Mouse (Mus musculus): Measurements from ENCODE around the gene Pgc. TPM values are rescaled to one million over a fixed set of nuclear protein-coding genes. Genes with fewer than 3 reads are reported as not detected.

The Pgc gene
- total RNA-seq, 2 experiments from 2014 or later = not detected

- DNase-seq (ENCODE audit: low spot score in 2 of 2) = no peak
Measured at GRCm38 (mm10) chr17:47767456-47768141, 41.0 kb downstream of the Pgc start.

GRCm38 (mm10) chr17:47768707-47769276 is 42.1 kb downstream of the Pgc start:
- intact Hi-C loops (cut with DNase I) = no loop called here
- DNase-seq (ENCODE audit: low spot score in 2 of 2) = peak; percentile 43 to 51

More at GRCm38 (mm10) chr17:47767456-47768141, 41.0 kb downstream of the Pgc start:
- intact Hi-C loops (cut with DNase I) = no loop called here

- intact Hi-C loops (cut with DNase I) = no loop called here
Measured at GRCm38 (mm10) chr17:47769389-47770299, 43.0 kb downstream of the Pgc start.

GRCm38 (mm10) chr17:47773604-47774003 is 47.0 kb downstream of the Pgc start:
- no peak for DNase-seq (ENCODE audit: low spot score in 2 of 2)
- intact Hi-C loops (cut with DNase I) = no loop called here

More at GRCm38 (mm10) chr17:47769389-47770299, 43.0 kb downstream of the Pgc start:
- no peak for DNase-seq (ENCODE audit: low spot score in 2 of 2)

- DNase-seq (ENCODE audit: low spot score in 2 of 2) = no peak
- intact Hi-C loops (cut with DNase I) = no loop called here
Measured at GRCm38 (mm10) chr17:47777141-47777540, 50.5 kb downstream of the Pgc start.

- DNase-seq (ENCODE audit: low spot score in 2 of 2) = no peak
- intact Hi-C loops (cut with DNase I) = no loop called here
Measured at GRCm38 (mm10) chr17:47780470-47780869, 53.8 kb downstream of the Pgc start.

- intact Hi-C loops (cut with DNase I) = no loop called here
- no peak for DNase-seq (ENCODE audit: low spot score in 2 of 2)
Measured at GRCm38 (mm10) chr17:47782486-47782885, 55.8 kb downstream of the Pgc start.

- intact Hi-C loops (cut with DNase I) = no loop called here
- DNase-seq (ENCODE audit: low spot score in 2 of 2) = no peak
Measured at GRCm38 (mm10) chr17:47783445-47784223, 57.0 kb downstream of the Pgc start.

Other genes starting within 250 kb of the Pgc start
- gene Taf8, start 224.6 kb upstream of the Pgc start, total RNA-seq (2021) = 10 to 100 TPM; 14.6 to 17.1 TPM
- 10 to 100 TPM; 30.1 to 30.7 TPM for gene Ccnd3, start 221.8 kb upstream of the Pgc start, total RNA-seq (2021)
- 10 to 100 TPM; 21.0 to 21.1 TPM for gene Bysl, start 115.3 kb upstream of the Pgc start, total RNA-seq (2021)
- 10 to 100 TPM; 20.8 to 28.9 TPM for gene Med20, start 115.3 kb upstream of the Pgc start, total RNA-seq (2021)
- 1 to 10 TPM; 5.8 to 7.4 TPM for gene Gm20517, start 115.3 kb upstream of the Pgc start, total RNA-seq (2021)
- 10 to 100 TPM in 1 of 2 experiments, 1 to 10 TPM in 1; 9.0 to 10.4 TPM for gene Usp49, start 96.2 kb upstream of the Pgc start, total RNA-seq (2021)
- gene Tomm6, start 38.5 kb upstream of the Pgc start, total RNA-seq (2021) = 100 to 1,000 TPM; 218 to 227 TPM
- gene Frs3, start 37.8 kb upstream of the Pgc start, total RNA-seq (2021) = 10 to 100 TPM; 23.4 to 26.1 TPM
- 1 to 10 TPM; 4.7 to 5.3 TPM for gene Gm21981, start 32.4 kb upstream of the Pgc start, total RNA-seq (2021)
- gene Prickle4, start 32.1 kb upstream of the Pgc start, total RNA-seq (2021) = 1 to 10 TPM; 5.0 to 5.5 TPM
- gene Tfeb, start 10.2 kb downstream of the Pgc start, total RNA-seq (2021) = 10 to 100 TPM in 1 of 2 experiments, 1 to 10 TPM in 1; 8.0 to 13.3 TPM
- 1 to 10 TPM in 1 of 2 experiments, under 1 TPM in 1; 0.77 to 1.6 TPM for gene Mdfi, start 107.8 kb downstream of the Pgc start, total RNA-seq (2021)
- gene Foxp4, start 197.8 kb downstream of the Pgc start, total RNA-seq (2021) = 10 to 100 TPM; 43.1 to 55.1 TPM

All from left cerebral cortex, postnatal 14 days (tissue).